Mouse (Mus musculus) heart, embryonic 11.5 days (tissue): ENCODE measurements at regions not wholly inside any gene's neighbourhood (a gene's known extent, or its start where the extent isn't known, plus 50 kb on each side); places are given as distances from the start of the nearest gene placed in this dataset.
A peak's percentile ranks its signal among the peaks of the same experiment; 100 is the strongest.

Experiments used
- ATAC-seq: fragments of 200-750 bp; cut with Nextera tagmentation; replicated peaks from 2 replicates; pipeline ENCODE4 v1.8.0; 2017; ENCODE audit warnings: moderate library complexity; ENCODE audit not compliant: insufficient number of reproducible peaks, low FRiP score, low TSS enrichment
- H3K27ac ChIP-seq: fragments of 300-500 bp; sonication (generic); 2 replicates; pipeline ENCODE4 v1.5.1; 2014; ENCODE audit warnings: mild to moderate bottlenecking, low read depth, low read length
- H3K27me3 ChIP-seq: fragments of 300-500 bp; sonication (generic); 2 replicates; pipeline ENCODE4 v1.6.1; 2014; ENCODE audit warnings: mild to moderate bottlenecking, low read length, mixed read lengths; ENCODE audit not compliant: control insufficient read depth, insufficient read depth
- H3K36me3 ChIP-seq: fragments of 300-500 bp; sonication (generic); 2 replicates; pipeline ENCODE4 v1.6.1; 2014; ENCODE audit warnings: mild to moderate bottlenecking, low read length, moderate library complexity, mixed read lengths; ENCODE audit not compliant: control insufficient read depth, insufficient read depth
- H3K4me1 ChIP-seq: fragments of 300-500 bp; sonication (generic); 2 replicates; pipeline ENCODE4 v1.6.1; 2014; ENCODE audit warnings: low read length; ENCODE audit not compliant: control insufficient read depth, insufficient read depth
- H3K4me2 ChIP-seq: fragments of 300-500 bp; sonication (generic); 2 replicates; pipeline ENCODE4 v1.6.1; 2014; ENCODE audit warnings: mild to moderate bottlenecking, moderate library complexity
- H3K4me3 ChIP-seq: fragments of 300-500 bp; sonication (generic); 2 replicates; pipeline ENCODE4 v1.5.1; 2014; ENCODE audit warnings: low read depth, low read length
- H3K9ac ChIP-seq: fragments of 300-500 bp; sonication (generic); 2 replicates; pipeline ENCODE4 v1.6.1; 2014; ENCODE audit warnings: mild to moderate bottlenecking, low read depth, low read length, moderate library complexity
- H3K9me3 ChIP-seq: fragments of 300-500 bp; sonication (generic); replicated peaks from 2 replicates; pipeline ENCODE4 v1.6.1; 2016; ENCODE audit warnings: low read length; ENCODE audit not compliant: control insufficient read depth
- WGBS: fragments of 180-500 bp; shearing (Covaris S2); extraction: QIAGEN DNeasy Blood & Tissue Kit; methylation state at CpG from one replicate; pipeline ENCODE4 v1.1.7; 2014; ENCODE audit not compliant: insufficient replicate concordance; 5-methylcytosine and 5-hydroxymethylcytosine counted together

- H3K9ac ChIP-seq = peak overlapping the region; percentile 28; the same call in 1 of the 2 replicates
- peaks cover 6% of the 10 kb centered on the region; the same call in 1 of the 2 replicates for H3K27me3 ChIP-seq
- H3K36me3 ChIP-seq = no peaks in the 10 kb centered on the region
- H3K4me3 ChIP-seq = no peak overlapping the region
- no peaks in the 10 kb centered on the region for H3K9me3 ChIP-seq
- 9% methylated on average over 15 of the region's 15 CpGs for whole genome bisulfite sequencing
- H3K4me1 ChIP-seq = peaks cover 29% of the 10 kb centered on the region; the same call in 1 of the 2 replicates
- H3K4me2 ChIP-seq = peak overlapping the region; percentile 62
- ATAC-seq = peak; percentile 16; the same call in 1 of the 2 replicates
- peak overlapping the region; percentile 57; the same call in 1 of the 2 replicates for H3K27ac ChIP-seq
Observed at GRCm38 (mm10) chr4:33586615-33587451, 276.7 kb downstream of the Rngtt start.

DNA sequence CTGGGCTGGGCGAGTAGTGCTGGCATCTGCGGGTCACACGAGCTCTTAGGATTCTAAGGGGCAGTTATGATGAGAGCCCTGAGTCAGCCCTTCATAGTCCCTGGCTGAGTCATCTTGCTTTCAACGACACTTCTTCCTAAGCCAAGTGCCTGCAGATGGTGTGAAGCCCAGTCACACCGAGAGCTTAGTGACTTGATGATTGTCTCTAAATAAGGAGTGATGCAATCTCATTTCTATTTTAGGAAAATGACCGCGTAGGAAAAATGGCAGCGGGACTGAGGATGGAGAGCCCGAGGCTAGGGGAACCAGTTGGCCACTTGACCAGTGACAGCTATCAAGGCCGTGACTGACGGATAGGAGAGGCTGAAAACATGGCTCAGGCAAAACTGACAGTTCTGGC, 277.6 kb downstream of the Rngtt start:
- peak overlapping the region; percentile 62 for H3K4me2 ChIP-seq
- H3K4me3 ChIP-seq = no peak overlapping the region
- H3K4me1 ChIP-seq = peaks cover 29% of the 10 kb centered on the region; the same call in 1 of the 2 replicates
- ATAC-seq = peak; percentile 63; the same call in 1 of the 2 replicates
- 24% methylated on average over 11 of the region's 11 CpGs for WGBS
- peaks cover 2% of the 10 kb centered on the region; the same call in 1 of the 2 replicates for H3K27me3 ChIP-seq
- no peaks in the 10 kb centered on the region for H3K36me3 ChIP-seq
- no peak overlapping the region for H3K27ac ChIP-seq
- peaks cover 7% of the 10 kb centered on the region for H3K9me3 ChIP-seq
- H3K9ac ChIP-seq = no peak overlapping the region

GRCm38 (mm10) chr4:33588127-33588526, 278.0 kb downstream of the Rngtt start:
- peaks cover 29% of the 10 kb centered on the region; the same call in 1 of the 2 replicates for H3K4me1 ChIP-seq
- no peak for ATAC-seq
- peaks cover 8% of the 10 kb centered on the region for H3K9me3 ChIP-seq
- H3K27me3 ChIP-seq = peaks cover 2% of the 10 kb centered on the region; the same call in 1 of the 2 replicates
- 75% methylated on average over 5 of the region's 5 CpGs for WGBS
- no peaks in the 10 kb centered on the region for H3K36me3 ChIP-seq
- no peak overlapping the region for H3K4me2 ChIP-seq
- no peak overlapping the region for H3K9ac ChIP-seq
- H3K4me3 ChIP-seq = no peak overlapping the region
- H3K27ac ChIP-seq = no peak overlapping the region

DNA sequence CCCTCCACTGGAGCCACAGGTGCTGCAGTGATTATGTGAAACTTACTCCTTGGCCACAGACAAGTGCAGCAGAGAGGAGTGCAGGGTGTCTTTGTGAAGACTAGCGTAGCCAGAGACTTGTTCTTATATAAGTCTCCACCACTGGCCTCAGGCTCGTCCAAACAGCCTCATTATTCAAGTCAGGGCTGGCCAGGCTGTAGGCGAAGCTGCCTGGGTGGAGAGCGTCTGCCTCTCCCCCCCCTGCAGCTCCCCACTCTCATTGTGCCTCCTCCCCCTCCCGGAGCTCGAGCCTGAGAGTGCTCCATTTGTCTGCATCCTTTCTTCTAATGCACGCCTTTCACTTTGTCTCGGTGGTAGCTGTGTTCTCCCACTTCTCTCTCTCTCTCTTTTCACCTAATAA, 279.1 kb downstream of the Rngtt start:
- H3K36me3 ChIP-seq = no peaks in the 10 kb centered on the region
- H3K4me3 ChIP-seq = no peak overlapping the region
- H3K4me2 ChIP-seq = peak overlapping the region; percentile 19
- H3K27me3 ChIP-seq = peaks cover 2% of the 10 kb centered on the region; the same call in 1 of the 2 replicates
- H3K9ac ChIP-seq = no peak overlapping the region
- H3K27ac ChIP-seq = no peak overlapping the region
- peaks cover 8% of the 10 kb centered on the region for H3K9me3 ChIP-seq
- WGBS = 17% methylated on average over 8 of the region's 8 CpGs
- peaks cover 29% of the 10 kb centered on the region; the same call in 1 of the 2 replicates for H3K4me1 ChIP-seq
- ATAC-seq = no peak

- Histone ChIP-seq H3K9ac (no peak overlapping the region), H3K4me1 (no peaks in the 10 kb centered on the region), H3K36me3 (no peaks in the 10 kb centered on the region), H3K27me3 (no peaks in the 10 kb centered on the region), H3K4me2 (no peak overlapping the region), H3K9me3 (peaks cover 8% of the 10 kb centered on the region), H3K4me3 (no peak overlapping the region), H3K27ac (no peak overlapping the region)
- ATAC-seq = no peak
- 59% methylated on average over 11 of the region's 11 CpGs for WGBS
Observed at GRCm38 (mm10) chr4:33594997-33595657, 285.0 kb downstream of the Rngtt start.

DNA sequence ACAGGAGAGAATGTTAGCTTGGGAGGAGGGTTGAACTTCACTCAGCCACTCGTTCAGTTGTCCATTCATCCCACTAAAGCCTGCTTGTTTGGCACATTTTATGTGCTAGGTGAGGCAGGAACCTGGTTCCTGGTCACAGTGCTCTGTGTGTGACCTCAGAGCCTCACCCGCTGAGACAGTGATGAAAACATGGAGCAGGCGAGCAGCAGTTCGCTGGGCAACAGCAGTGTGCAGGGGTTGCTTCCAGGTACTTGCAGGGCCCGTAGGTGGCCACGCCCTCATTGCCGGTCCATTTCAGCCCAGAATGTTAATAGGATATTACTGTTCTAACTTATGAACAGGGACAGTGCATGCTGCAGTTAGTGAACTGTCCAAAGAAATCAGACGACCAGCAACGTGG, 285.7 kb downstream of the Rngtt start:
- Histone ChIP-seq H3K27me3 (no peaks in the 10 kb centered on the region), H3K36me3 (no peaks in the 10 kb centered on the region), H3K4me2 (no peak overlapping the region), H3K4me1 (no peaks in the 10 kb centered on the region), H3K4me3 (no peak overlapping the region), H3K9me3 (peaks cover 8% of the 10 kb centered on the region), H3K9ac (no peak overlapping the region), H3K27ac (no peak overlapping the region)
- 73% methylated on average over 9 of the region's 9 CpGs for WGBS
- no peak for ATAC-seq

DNA sequence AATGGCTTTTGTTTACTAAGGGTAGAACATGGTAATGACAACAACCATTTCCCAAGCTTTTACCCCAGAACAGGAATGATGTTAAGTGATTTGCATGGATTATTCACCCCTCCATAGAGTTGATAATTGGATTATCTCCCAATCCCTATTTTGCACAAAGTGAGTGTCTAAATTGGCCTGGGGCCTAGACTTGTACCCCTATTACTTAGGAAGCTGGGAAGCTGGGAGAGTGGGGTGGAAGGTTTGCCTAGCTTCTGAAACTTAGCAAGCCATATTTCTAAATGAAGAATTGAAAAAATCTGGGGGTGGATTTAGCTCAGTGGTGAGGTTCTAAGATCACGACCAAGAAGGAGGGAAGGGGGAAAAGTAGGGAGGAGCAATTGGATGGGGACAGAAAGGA, 289.9 kb downstream of the Rngtt start:
- H3K9me3 ChIP-seq = no peaks in the 10 kb centered on the region
- H3K27me3 ChIP-seq = no peaks in the 10 kb centered on the region
- WGBS = 74% methylated on average over 1 of the region's 1 CpGs
- no peaks in the 10 kb centered on the region for H3K4me1 ChIP-seq
- H3K4me2 ChIP-seq = no peak overlapping the region
- H3K4me3 ChIP-seq = no peak overlapping the region
- no peaks in the 10 kb centered on the region for H3K36me3 ChIP-seq
- ATAC-seq = no peak
- H3K9ac ChIP-seq = no peak overlapping the region
- H3K27ac ChIP-seq = no peak overlapping the region

DNA sequence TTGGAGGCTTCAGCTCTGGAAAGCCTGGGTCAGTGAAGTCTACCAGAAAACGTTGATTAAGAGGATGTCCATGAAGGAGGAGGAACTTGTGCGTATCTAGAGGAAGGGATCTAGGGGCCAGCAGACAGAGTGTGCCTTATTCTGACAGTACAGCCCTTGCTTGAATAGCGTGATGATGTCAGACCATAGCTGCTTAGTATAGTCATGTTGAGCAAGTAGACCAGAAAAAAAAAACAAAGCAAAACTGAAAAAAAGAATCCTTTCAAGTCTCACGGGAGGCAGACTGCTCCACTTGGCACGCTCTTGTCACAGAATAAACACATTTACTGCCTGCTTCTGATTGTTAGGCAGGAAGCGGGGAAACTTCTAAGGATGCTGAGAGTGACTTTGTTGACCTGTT, 290.7 kb downstream of the Rngtt start:
- ATAC-seq = no peak
- Histone ChIP-seq H3K36me3 (no peaks in the 10 kb centered on the region), H3K4me3 (no peak overlapping the region), H3K4me2 (no peak overlapping the region), H3K9me3 (no peaks in the 10 kb centered on the region), H3K9ac (no peak overlapping the region), H3K27ac (no peak overlapping the region), H3K27me3 (no peaks in the 10 kb centered on the region), H3K4me1 (no peaks in the 10 kb centered on the region)
- 46% methylated on average over 6 of the region's 6 CpGs for WGBS
